Mouse (Mus musculus) retina, adult 2 months (tissue): Measurements from ENCODE around the gene Atp5d.
"Not testable (repeated sequence)": the region's sequence is repeated elsewhere in the genome, so short reads cannot be mapped to it uniquely, and the experiment has no call there.

Experiments
- DNase-seq: peaks from one replicate; pipeline ENCODE4 v3.0.0-alpha.2; 2012; ENCODE audit warnings: low read depth, low spot score

Atp5d gene

DNA sequence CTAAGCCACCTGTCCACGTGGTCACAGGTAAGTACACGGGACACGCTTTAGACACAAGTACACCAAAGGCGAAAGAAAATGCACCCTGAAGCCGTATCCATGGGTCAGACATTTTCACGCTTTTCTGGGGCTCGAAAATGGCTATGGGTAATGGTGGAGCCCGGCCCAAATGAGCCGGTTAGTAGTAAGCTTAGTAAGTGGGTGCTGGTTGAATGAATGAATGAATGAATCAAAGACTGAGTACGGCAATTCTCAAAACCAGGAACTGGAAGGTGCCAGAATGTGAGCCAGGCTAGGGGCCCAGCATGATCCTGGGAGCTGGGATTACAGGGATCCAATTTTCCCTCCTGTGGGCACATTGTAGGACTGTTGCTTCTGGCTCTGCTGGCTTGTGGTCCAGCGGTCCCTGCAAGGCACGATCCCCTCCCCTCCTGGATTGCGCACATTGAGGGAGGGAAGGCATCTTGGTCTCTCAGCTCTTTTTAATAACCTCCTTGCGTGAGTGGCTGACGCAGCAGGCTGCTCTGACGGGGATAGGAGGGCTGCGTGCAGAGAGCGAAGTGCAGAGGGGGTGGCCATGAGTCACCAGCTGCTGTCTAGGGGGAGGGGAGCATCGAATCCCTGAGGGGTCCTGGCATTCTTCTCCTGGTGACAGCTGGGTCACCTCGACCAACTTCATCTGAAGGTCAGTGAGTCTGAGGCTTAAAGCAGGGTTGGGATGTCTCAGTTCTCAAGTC, 27.1 kb downstream of the Atp5d start, which contains the start of gene Cirbp:
Gene Cirbp, plus strand, starts transcription at position 594 of the 737 bp plus-strand sequence.
- DNase-seq: no peak

GRCm38 (mm10) chr10:80166136-80166535, 27.7 kb downstream of the Atp5d start:
- not testable (repeated sequence) for DNase-seq

- peak; percentile 99 for DNase-seq
Observed at GRCm38 (mm10) chr10:80167460-80168037, 29.1 kb downstream of the Atp5d start.

DNA sequence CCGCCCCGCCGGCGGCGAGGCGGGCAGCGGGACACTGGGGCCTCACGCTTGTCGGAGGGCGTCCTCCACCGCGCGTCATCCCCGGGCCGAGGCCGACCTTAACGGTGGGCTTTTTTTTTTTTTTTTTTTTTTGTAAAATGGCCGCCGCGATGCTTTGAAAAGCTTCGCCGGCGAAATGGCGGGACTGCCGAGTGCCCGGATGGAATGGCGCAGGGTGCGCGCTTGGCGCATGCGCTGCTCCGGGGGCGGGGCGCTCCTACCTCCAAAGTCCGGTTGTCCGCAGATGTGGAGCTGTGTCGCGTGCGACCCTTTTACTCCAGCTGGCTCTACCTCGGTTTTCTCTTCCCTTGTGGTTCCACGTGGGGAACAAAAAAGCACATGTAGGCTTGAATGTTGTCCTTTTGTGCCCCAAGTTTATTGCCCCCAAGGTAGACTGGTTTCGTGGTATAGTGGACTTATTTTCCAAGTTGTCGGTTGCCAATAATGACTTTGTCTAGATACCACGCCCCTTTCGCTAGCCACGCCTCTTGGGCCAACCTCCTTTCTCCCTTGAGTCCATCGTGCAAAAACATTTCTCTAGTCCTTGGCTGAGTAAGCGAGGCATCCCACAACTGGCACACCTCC, 29.7 kb downstream of the Atp5d start:
- DNase-seq: peak; percentile 89

GRCm38 (mm10) chr10:80169070-80169469, 30.6 kb downstream of the Atp5d start:
- no peak for DNase-seq

- no peak for DNase-seq
Observed at GRCm38 (mm10) chr10:80169651-80170050, 31.2 kb downstream of the Atp5d start.

GRCm38 (mm10) chr10:80170052-80170451, 31.6 kb downstream of the Atp5d start:
- DNase-seq: no peak

DNA sequence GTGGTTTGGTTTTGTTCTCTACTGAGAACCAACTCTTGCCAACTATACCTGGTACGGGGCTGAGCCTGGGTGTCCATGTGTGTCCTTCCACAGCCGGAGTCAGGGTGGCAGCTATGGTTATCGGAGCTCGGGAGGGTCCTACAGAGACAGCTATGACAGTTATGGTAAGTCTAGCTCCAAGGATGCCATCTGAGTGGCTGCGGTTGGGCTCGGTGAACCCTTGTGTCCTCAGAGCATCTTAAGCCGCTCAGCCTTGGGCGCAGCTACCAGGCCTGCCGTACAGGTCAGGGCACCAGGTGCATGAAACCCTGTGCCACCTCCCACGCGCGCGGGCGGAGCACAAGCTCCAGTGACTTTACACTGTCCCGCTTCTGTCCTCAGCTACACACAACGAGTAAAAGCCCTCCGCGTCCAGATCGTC, 32.2 kb downstream of the Atp5d start:
- no peak for DNase-seq

GRCm38 (mm10) chr10:80171252-80171651, 32.8 kb downstream of the Atp5d start:
- no peak for DNase-seq

GRCm38 (mm10) chr10:80171760-80172526, 33.5 kb downstream of the Atp5d start:
- DNase-seq: no peak

- no peak for DNase-seq
Observed at GRCm38 (mm10) chr10:80172527-80173292, 34.3 kb downstream of the Atp5d start, which contains the start of gene 1600002K03Rik. Gene 1600002K03Rik, plus strand, starts transcription at chr10:80172944.

DNA sequence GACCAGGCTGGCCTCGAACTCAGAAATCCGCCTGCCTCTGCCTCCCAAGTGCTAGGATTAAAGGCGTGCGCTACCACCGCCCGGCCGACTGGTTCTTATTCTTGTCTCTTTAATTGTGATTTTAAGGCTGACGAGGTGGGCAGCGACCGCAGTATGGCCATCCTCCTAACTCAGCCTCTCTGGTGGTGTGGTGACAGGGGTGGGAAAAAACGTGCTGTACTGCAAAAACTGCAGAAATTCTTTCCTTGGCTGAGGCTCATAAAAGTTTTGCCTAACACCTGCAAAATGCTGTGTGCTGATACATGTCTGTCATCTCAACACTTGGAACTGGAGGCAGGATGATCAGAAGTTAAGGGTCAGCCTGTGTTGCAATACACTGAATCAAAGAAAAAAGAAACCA, 34.9 kb downstream of the Atp5d start:
- DNase-seq: no peak

- DNase-seq: no peak
Observed at GRCm38 (mm10) chr10:80173955-80174640, 35.7 kb downstream of the Atp5d start.

DNA sequence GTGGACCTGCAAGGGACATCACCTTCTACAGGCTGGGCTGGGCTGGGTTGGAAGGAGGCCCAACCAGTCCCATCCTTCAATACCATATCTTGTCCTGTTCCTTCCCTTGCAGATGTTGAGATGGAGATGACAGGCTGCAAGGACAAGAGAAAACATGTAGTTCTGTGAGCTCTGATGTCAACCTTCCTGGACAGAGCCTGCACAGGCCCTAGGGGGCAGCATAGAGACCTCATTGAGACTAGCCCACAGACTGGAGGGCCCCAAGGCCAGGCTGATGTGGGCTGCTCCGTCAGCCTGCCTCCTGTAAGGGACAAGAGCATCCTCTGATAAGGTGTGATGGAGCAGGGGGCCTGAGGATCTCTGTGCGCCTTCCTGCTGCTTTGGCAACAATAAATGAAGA, 36.3 kb downstream of the Atp5d start:
- DNase-seq: no peak

DNA sequence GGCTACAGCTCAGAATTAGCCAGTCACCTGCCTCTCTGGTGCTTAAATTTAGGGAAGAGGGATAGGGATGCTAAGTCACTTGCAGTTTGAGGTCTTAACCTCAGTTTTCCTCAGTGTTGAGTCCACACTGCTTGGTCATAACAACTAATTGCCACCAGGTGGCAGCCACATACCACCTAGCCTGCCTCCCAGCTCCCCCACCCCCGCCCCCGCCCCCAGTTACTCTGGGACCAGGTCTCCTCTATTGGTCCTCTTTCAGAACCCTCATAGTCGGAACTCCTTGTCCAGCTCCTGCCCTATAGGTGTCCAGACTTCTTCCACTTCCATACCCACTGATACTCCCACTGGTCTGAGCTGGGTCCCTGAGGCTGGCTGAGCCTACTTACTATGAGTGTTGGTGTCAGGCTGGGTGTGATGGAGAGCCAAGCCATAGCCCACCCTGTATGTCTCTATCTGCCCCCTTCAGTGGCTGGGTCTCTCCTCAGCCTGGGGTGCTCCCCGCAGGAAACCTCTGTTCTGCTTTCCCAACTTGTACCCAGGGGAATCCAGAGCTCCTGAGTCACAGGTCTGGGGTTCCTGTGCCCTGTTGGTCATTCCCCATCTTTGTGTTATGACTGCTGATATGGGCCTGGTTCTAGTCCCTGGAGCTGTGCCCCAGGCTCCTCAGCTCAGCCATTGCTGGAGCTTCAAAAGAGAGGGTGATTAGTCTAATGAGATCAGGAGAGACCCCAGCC, 37.3 kb downstream of the Atp5d start:
- DNase-seq: no peak

GRCm38 (mm10) chr10:80176270-80176834, 37.9 kb downstream of the Atp5d start:
- DNase-seq: no peak

GRCm38 (mm10) chr10:80177441-80178279, 39.2 kb downstream of the Atp5d start:
- no peak for DNase-seq
